Comparison of ENCODE assay signal across 8 mouse cellular contexts in the genomic region with DNA sequence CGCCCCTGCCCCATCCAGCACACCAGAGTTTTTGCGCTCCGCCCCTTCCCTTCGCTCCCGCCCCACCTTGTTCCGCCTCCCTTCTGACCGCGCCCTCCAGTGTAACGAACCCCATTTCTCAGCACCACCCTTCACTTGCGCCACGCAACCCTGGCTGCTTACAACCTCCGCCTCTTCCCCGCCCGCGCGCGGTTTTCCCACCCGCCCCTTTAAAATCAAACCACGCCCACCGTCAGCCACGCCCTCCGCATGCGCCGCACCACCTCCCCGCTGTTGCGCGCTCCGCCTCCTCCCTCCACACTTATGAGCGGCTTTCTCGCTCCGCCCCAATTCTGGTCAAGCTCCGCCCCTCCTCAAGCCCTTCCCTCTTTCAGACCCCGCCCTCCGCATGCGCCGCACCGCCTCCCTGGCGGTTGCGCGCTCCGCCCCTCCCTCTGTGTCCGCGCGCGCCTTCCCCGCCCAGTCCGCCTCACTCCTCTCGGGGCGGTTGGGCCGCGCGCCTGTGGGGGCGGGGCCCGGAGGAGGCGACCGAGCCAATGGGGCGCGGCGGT. TPM values are rescaled to one million over a fixed set of nuclear protein-coding genes. Genes with fewer than 3 reads are reported as not detected.
DNase-seq lines count a peak whose midpoint lies in the region; ATAC-seq and TF ChIP-seq lines count a peak whose summit lies in the region.

A gene (plus strand): TSS at position 476 of the 551 bp plus-strand sequence.

- no peak for TF ChIP-seq POLR2A in lung, adult 2 months (IDR thresholded peaks at IDR 0.05; ENCODE audit: borderline replicate concordance, extremely low read depth, low read depth, low read length)

- intact Hi-C loops in heart, postnatal 25 days (cut with DNase I) = no loop called here

- H3K27ac ChIP-seq in ES-E14 (ENCODE audit: insufficient read depth, low read depth, low read length, poor library complexity, severe bottlenecking) = no peak within 1 kb of the TSS; the same call in 1 of the 2 replicates
- peak within 1 kb of the TSS; percentile 77 for H3K27ac ChIP-seq in forebrain, embryonic 15.5 days (replicated peaks)

- no peaks in the 10 kb centered on the region for H3K27me3 ChIP-seq in forebrain, embryonic 15.5 days

- peak; percentile 95 for ATAC-seq in forebrain, embryonic 15.5 days (replicated peaks)
- peak; percentile 89 for ATAC-seq in neutrophil, adult 5-6 weeks (ENCODE audit: extremely low read depth, insufficient number of reproducible peaks, low FRiP score, poor library complexity, severe bottlenecking)

- H3K4me2 ChIP-seq in forebrain, embryonic 15.5 days (replicated peaks) = peak within 1 kb of the TSS; percentile 83

- under 1% methylated on average over 57 of the region's 59 CpGs for WGBS in forebrain, embryonic 15.5 days
- WGBS in lung, adult 2 months = 2% methylated on average over 59 of the region's 59 CpGs

- H3K36me3 ChIP-seq in ES-E14 (ENCODE audit: control insufficient read depth, insufficient read depth, low read length, poor library complexity, severe bottlenecking) = peaks cover 7% of the 10 kb centered on the region
- no peaks in the 10 kb centered on the region for H3K36me3 ChIP-seq in forebrain, embryonic 15.5 days

- peak within 1 kb of the TSS; percentile 90 to 95 for H3K4me3 ChIP-seq in ES-E14 (ENCODE audit: insufficient read depth in 1 of 2, low read depth in 1 of 2, low read length in 2 of 2, poor library complexity in 1 of 2, severe bottlenecking in 1 of 2)
- peak within 1 kb of the TSS; percentile 64 for H3K4me3 ChIP-seq in forebrain, embryonic 15.5 days
- peak within 1 kb of the TSS; percentile 77 for H3K4me3 ChIP-seq in lung, adult 2 months (replicated peaks; ENCODE audit: extremely low read depth, low read depth, low read length)

- H3K4me1 ChIP-seq in ES-E14 (ENCODE audit: control insufficient read depth in 2 of 2, insufficient read depth in 2 of 2, low read length in 2 of 2, poor library complexity in 1 of 2) = peaks cover 2 to 6% of the 10 kb centered on the region in 2 experiments; a peak in 2 of 4 replicates
- peaks cover 14% of the 10 kb centered on the region for H3K4me1 ChIP-seq in forebrain, embryonic 15.5 days
- peaks cover 4% of the 10 kb centered on the region for H3K4me1 ChIP-seq in lung, adult 2 months (ENCODE audit: control insufficient read depth, insufficient read depth, low read length)

- H3K9me3 ChIP-seq in ES-E14 (ENCODE audit: control insufficient read depth, insufficient read depth, low read depth, low read length) = no peaks in the 10 kb centered on the region
- no peaks in the 10 kb centered on the region for H3K9me3 ChIP-seq in forebrain, embryonic 15.5 days

- no peak for TF ChIP-seq CTCF in lung, adult 2 months (IDR thresholded peaks at IDR 0.05; ENCODE audit: insufficient read depth, low read length)

- DNase-seq in ES-E14 (ENCODE audit: low read depth, low spot score) = peak; percentile 97
- DNase-seq in cerebellum, adult 11-12 months = peak; percentile 98
- DNase-seq in heart, postnatal 25 days (ENCODE audit: low spot score) = peak; percentile 95
- peak; percentile 97 to 99 for DNase-seq in layer of hippocampus, adult 18-20 months (ENCODE audit: low spot score in 2 of 2)
- DNase-seq in lung, adult 2 months = peak; percentile 99
- DNase-seq in thymus, adult 18-20 months = peak; percentile 97

- in situ Hi-C loops in ES-E14 (cut with MboI; ENCODE audit: low sequenced_read_pairs in 2 of 2, unreplicated experiment in 2 of 2) = no loop called here

- peak within 1 kb of the TSS; percentile 98 for H3K9ac ChIP-seq in ES-E14 (ENCODE audit: insufficient read depth, low read depth, low read length, poor library complexity, severe bottlenecking)
- peak within 1 kb of the TSS; percentile 65 for H3K9ac ChIP-seq in forebrain, embryonic 15.5 days (replicated peaks)

TF ChIP-seq in ES-E14, 5 proteins besides CTCF, POLR2A, EP300 and RAD21:
- no peak for TF ChIP-seq MAFK (IDR thresholded peaks at IDR 0.05; ENCODE audit: insufficient read depth, low read depth, low read length)
- no peak for TF ChIP-seq HCFC1 (IDR thresholded peaks at IDR 0.05; ENCODE audit: borderline replicate concordance, insufficient read depth, low read length)
- no peak for TF ChIP-seq CHD2 (IDR thresholded peaks at IDR 0.05; ENCODE audit: low read depth, low read length)
- TF ChIP-seq ZC3H11A (IDR thresholded peaks at IDR 0.05; ENCODE audit: borderline replicate concordance, low read depth, low read length) = no peak
- no peak for TF ChIP-seq ZNF384 (IDR thresholded peaks at IDR 0.05; ENCODE audit: low read depth, low read length)
TF ChIP-seq in ES-E14: peak in this region for 0.

RNA-seq across cellular contexts. Expression of the gene that starts here (rescaled TPM):
- 48.1 and 58.9 TPM in 2 replicates for total RNA-seq in ES-E14 (2012; rRNA removed)
- 30.4 and 31.3 TPM in 2 replicates for polyA plus RNA-seq in forebrain, embryonic 15.5 days (2015; fragmentation: Nextera tagmentation; extraction: Ambion mirVana)
- total RNA-seq in heart, postnatal 25 days (2021) = 10 to 100 TPM; 14.1 to 16.4 TPM
- total RNA-seq in layer of hippocampus, adult 18-20 months (2021) = 10 to 100 TPM; 43.5 to 44.2 TPM
- polyA plus RNA-seq in lung, adult 2 months (2012; rRNA removed) = 9.7 and 19.5 TPM in 2 replicates
- total RNA-seq in neutrophil, adult 5-6 weeks (2017) = 11.9 and 14.3 TPM in 2 replicates
